Mouse (Mus musculus) erythroblast, embryonic 14.5 days (primary cell): Measurements from ENCODE around the gene Pde4d. TPM values are rescaled to one million over a fixed set of nuclear protein-coding genes. Genes with fewer than 3 reads are reported as not detected.

Source experiments
- H3K27me3 ChIP-seq: 2 replicates; pipeline ENCODE4 v1.6.1; 2012; ENCODE audit warnings: inconsistent platforms; ENCODE audit not compliant: control insufficient read depth
- H3K36me3 ChIP-seq: 2 replicates; pipeline ENCODE4 v1.6.1; 2012; ENCODE audit warnings: mild to moderate bottlenecking, inconsistent platforms; ENCODE audit not compliant: control insufficient read depth
- H3K4me1 ChIP-seq: 2 replicates; pipeline ENCODE4 v1.6.1; 2012; ENCODE audit warnings: inconsistent platforms; ENCODE audit not compliant: control insufficient read depth
- H3K4me3 ChIP-seq: replicated peaks from 2 replicates; pipeline ENCODE3; 2012; ENCODE audit warnings: moderate library complexity, mild to moderate bottlenecking, inconsistent platforms
- H3K9me3 ChIP-seq: 2 replicates; pipeline ENCODE4 v1.6.1; 2012; ENCODE audit warnings: low read length, inconsistent platforms, mixed read lengths; ENCODE audit not compliant: control insufficient read depth
- GATA1 ChIP-seq: IDR thresholded peaks from 2 replicates; pipeline ENCODE4 v1.6.1; 2012; ENCODE audit warnings: low read length, inconsistent platforms, mixed read lengths
- TAL1 ChIP-seq: IDR thresholded peaks from 3 replicates; pipeline ENCODE4 v1.6.1; 2012; ENCODE audit warnings: low read length, inconsistent platforms, mixed read lengths
- polyA plus RNA-seq: library from polyadenylated mRNA; stranded (reverse); fragments of >175 nt; gene quantifications from 2 replicates; pipeline ENCODE4 v1.2.3, GENCODE M21; 2012

Pde4d gene
- polyA plus RNA-seq, 1 experiment: 0.23 TPM

GRCm38 (mm10) chr13:108501386-108501785, 51.6 kb downstream of the Pde4d start:
- Histone ChIP-seq H3K4me1 (no peaks in the 10 kb centered on the region), H3K36me3 (no peaks in the 10 kb centered on the region), H3K9me3 (no peaks in the 10 kb centered on the region), H3K4me3 (no peak overlapping the region), H3K27me3 (peaks cover 6% of the 10 kb centered on the region)
- TF ChIP-seq TAL1 (no peak), GATA1 (no peak)

DNA sequence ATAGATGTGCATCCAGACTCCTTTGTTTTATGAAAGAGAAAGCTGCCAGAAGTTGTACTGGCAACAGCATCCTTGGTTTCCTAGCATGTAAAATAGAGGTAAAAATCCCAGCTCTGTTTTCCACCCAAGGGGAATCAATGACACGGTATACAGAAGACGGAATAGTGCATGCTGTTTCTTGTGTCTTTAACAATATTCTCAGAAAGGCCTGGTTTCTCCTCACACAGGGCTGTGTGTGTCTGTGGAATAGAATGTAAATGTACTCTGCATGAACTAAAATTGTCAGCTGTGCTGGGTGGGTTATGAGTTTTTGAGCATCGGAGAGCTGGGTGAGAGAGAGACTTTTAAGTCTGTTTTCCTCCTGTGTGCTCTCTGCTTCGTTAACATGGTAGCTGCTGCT, 74.8 kb downstream of the Pde4d start:
- Histone ChIP-seq H3K36me3 (no peaks in the 10 kb centered on the region), H3K4me1 (peaks cover 13% of the 10 kb centered on the region), H3K4me3 (no peak overlapping the region), H3K27me3 (no peaks in the 10 kb centered on the region), H3K9me3 (no peaks in the 10 kb centered on the region)
- TF ChIP-seq TAL1 (no peak), GATA1 (no peak)

- Histone ChIP-seq H3K9me3 (no peaks in the 10 kb centered on the region), H3K27me3 (no peaks in the 10 kb centered on the region), H3K4me3 (no peak overlapping the region), H3K36me3 (no peaks in the 10 kb centered on the region), H3K4me1 (peaks cover 13% of the 10 kb centered on the region)
- TF ChIP-seq TAL1 (no peak), GATA1 (no peak)
Measured at GRCm38 (mm10) chr13:108524969-108525368, 75.2 kb downstream of the Pde4d start.

DNA sequence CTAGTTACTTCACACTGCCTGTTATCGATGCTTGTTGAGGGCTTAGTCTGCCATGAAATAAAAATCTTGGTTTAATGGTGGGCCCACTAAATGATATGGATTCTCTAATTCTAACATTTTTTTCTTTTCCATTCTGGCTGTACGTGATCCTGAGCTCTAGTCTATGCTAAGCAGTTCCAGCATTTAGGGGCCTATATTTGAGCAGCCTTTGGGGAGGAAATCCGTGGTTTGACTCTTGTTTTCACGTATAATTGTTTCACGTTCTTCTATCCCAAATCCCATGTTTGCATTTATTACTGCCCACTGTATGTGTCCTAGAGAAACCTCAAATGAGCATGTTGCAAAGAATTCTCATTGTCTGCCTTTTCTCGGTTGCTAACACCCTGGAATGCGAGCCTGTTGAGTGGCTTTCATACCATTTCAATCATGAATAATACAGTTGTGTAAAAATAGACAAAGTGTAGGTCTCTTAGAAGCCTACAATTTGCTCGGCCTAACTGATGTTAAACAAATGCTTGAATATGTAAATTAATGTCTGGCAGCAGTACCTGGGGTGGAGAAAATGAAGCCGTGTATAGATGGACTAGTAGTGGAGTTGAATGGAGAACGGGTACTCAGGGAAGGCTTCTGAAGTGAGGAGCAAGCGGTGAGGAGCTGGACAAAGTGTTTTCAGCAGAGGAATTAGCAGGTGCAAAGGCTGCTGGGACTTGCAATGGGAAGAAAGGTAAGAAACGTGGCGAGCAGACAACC, 76.7 kb downstream of the Pde4d start:
- H3K4me1 ChIP-seq: peaks cover 13% of the 10 kb centered on the region
- no peaks in the 10 kb centered on the region for H3K9me3 ChIP-seq
- no peak overlapping the region for H3K4me3 ChIP-seq
- TF ChIP-seq GATA1 (no peak), TAL1 (no peak)
- no peaks in the 10 kb centered on the region for H3K27me3 ChIP-seq
- no peaks in the 10 kb centered on the region for H3K36me3 ChIP-seq

GRCm38 (mm10) chr13:108527090-108527770, 77.5 kb downstream of the Pde4d start:
- H3K4me3 ChIP-seq: no peak overlapping the region
- H3K9me3 ChIP-seq: no peaks in the 10 kb centered on the region
- H3K36me3 ChIP-seq: no peaks in the 10 kb centered on the region
- TF ChIP-seq TAL1: no peak
- no peak for TF ChIP-seq GATA1
- H3K27me3 ChIP-seq: no peaks in the 10 kb centered on the region
- H3K4me1 ChIP-seq: peaks cover 13% of the 10 kb centered on the region

DNA sequence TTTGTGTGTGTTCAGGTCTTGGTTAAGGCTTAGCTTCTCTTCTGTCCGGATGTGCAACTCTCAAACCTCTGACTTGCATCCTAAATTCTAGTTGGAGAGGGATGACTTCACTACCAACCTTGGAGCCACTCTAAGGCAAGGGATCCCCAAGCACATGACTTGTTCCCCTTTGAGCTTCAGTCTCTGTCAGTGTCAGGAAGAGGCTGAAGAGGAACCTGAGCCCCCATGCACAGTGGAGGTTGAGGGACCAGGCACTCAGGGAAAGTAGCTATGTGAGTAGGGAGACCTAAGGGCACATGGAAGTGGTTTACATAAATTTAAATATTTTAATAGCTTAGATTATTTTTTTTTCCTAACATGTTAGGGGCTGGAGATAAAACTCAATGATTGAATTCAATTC, 78.6 kb downstream of the Pde4d start:
- Histone ChIP-seq H3K36me3 (no peaks in the 10 kb centered on the region), H3K4me1 (peaks cover 13% of the 10 kb centered on the region), H3K4me3 (no peak overlapping the region), H3K27me3 (no peaks in the 10 kb centered on the region), H3K9me3 (no peaks in the 10 kb centered on the region)
- no peak for TF ChIP-seq GATA1
- no peak for TF ChIP-seq TAL1

GRCm38 (mm10) chr13:108532875-108533274, 83.1 kb downstream of the Pde4d start:
- Histone ChIP-seq H3K27me3 (no peaks in the 10 kb centered on the region), H3K4me1 (peaks cover 1% of the 10 kb centered on the region; the same call in 1 of the 2 replicates), H3K9me3 (no peaks in the 10 kb centered on the region), H3K36me3 (no peaks in the 10 kb centered on the region), H3K4me3 (no peak overlapping the region)
- TF ChIP-seq GATA1 (no peak), TAL1 (no peak)

- Histone ChIP-seq H3K4me1 (no peaks in the 10 kb centered on the region), H3K36me3 (no peaks in the 10 kb centered on the region), H3K9me3 (no peaks in the 10 kb centered on the region), H3K4me3 (no peak overlapping the region), H3K27me3 (no peaks in the 10 kb centered on the region)
- no peak for TF ChIP-seq GATA1
- TF ChIP-seq TAL1: no peak
Measured at GRCm38 (mm10) chr13:108536436-108536835, 86.7 kb downstream of the Pde4d start.

DNA sequence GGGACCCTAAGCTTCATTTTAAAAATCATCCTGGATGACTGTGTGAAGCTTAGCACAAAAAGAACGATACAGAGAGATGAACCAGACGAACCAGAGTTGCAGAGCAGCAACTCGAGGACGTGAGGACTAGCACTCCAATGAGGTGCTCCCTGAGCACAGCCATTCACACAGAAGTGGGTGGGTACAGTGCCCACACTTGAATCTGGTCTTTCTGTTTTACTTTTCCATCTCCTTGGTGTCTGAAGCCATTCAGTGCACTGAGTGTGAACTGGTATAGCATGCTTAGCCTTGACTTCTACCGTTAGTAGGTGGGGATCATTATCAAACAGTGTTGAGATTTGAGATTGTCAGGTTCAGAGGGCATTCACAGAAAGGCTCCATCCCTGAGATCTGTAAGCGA, 87.2 kb downstream of the Pde4d start:
- H3K27me3 ChIP-seq: no peaks in the 10 kb centered on the region
- H3K9me3 ChIP-seq: no peaks in the 10 kb centered on the region
- no peak for TF ChIP-seq TAL1
- no peak for TF ChIP-seq GATA1
- no peak overlapping the region for H3K4me3 ChIP-seq
- H3K4me1 ChIP-seq: no peaks in the 10 kb centered on the region
- no peaks in the 10 kb centered on the region for H3K36me3 ChIP-seq
